Comparison of ENCODE assay signal across 10 mouse cellular contexts in the genomic region with DNA sequence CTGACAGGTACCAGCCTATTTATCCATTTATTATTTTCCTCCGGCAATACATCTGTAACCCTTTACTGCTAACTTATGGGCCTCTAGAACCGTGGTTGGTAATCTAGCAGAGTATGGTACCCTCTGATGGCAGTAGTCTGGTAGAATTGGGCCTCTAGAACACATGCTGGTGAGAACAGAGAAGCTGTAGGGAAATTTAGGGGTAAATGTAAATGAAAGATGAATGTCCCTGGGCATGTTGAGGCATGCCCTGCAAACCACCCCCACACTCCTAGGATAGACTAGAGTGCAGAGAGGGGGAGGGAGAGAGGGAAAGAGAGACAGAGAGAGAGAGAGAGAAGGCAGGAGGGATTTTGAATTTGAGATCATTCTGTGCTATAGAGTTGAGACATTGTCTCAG. TPM values are rescaled to one million over a fixed set of nuclear protein-coding genes. Genes with fewer than 3 reads are reported as not detected.
A peak's percentile ranks its signal among the peaks of the same experiment; 100 is the strongest.
DNase-seq lines count a peak whose midpoint lies in the region; ATAC-seq lines count a peak whose summit lies in the region.
"Had no signal": no experiment of that assay in that cellular context is flagged by ENCODE, and none has a peak within 500 bp of the region (broad histone marks: within the 10 kb centered on the region; RNA-seq: fewer than 3 reads in every experiment).

No protein-coding gene starts in this region.

- H3K9me3 ChIP-seq in kidney, embryonic 14.5 days (ENCODE audit: control insufficient read depth, low read length): no peaks in the 10 kb centered on the region
- H3K9me3 ChIP-seq in hindbrain, embryonic 16.5 days (ENCODE audit: control insufficient read depth, low read length): no peaks in the 10 kb centered on the region
- H3K9me3 ChIP-seq in midbrain, embryonic 15.5 days: no peaks in the 10 kb centered on the region

- 38% methylated on average over 2 of the region's 2 CpGs for WGBS in kidney, embryonic 14.5 days
- WGBS in hindbrain, embryonic 16.5 days: 39% methylated on average over 2 of the region's 2 CpGs
- 45% methylated on average over 2 of the region's 2 CpGs for WGBS in midbrain, embryonic 15.5 days

- H3K27me3 ChIP-seq in kidney, embryonic 14.5 days (ENCODE audit: control insufficient read depth, insufficient read depth, low read length): no peaks in the 10 kb centered on the region
- no peaks in the 10 kb centered on the region for H3K27me3 ChIP-seq in hindbrain, embryonic 16.5 days (replicated peaks; ENCODE audit: control insufficient read depth, insufficient read depth, low read length)
- no peaks in the 10 kb centered on the region for H3K27me3 ChIP-seq in midbrain, embryonic 15.5 days (replicated peaks)
- H3K27me3 ChIP-seq: Patski had no signal

- DNase-seq in kidney, adult 18-20 months: no peak
- DNase-seq in ZHBTc4 (ENCODE audit: low read depth, low spot score): peak; percentile 64
- no peak for DNase-seq in left cerebral cortex, adult 18-20 months (ENCODE audit: low spot score in 2 of 2)
- DNase-seq in layer of hippocampus, postnatal 10 days (ENCODE audit: low spot score in 2 of 2): no peak
- no peak for DNase-seq in thymus, postnatal 0 days (ENCODE audit: low spot score)

- peak overlapping the region; percentile 68 for H3K4me2 ChIP-seq in kidney, embryonic 14.5 days (replicated peaks; ENCODE audit: low read depth, low read length)
- peak overlapping the region; percentile 68 for H3K4me2 ChIP-seq in hindbrain, embryonic 16.5 days (ENCODE audit: low read length)
- H3K4me2 ChIP-seq in midbrain, embryonic 15.5 days: peak overlapping the region; percentile 63; the same call in 1 of the 2 replicates

- ATAC-seq in kidney, embryonic 14.5 days (ENCODE audit: low FRiP score, low TSS enrichment): no peak
- ATAC-seq in hindbrain, embryonic 16.5 days: no peak
- ATAC-seq in midbrain, embryonic 15.5 days (replicated peaks): no peak

- peaks cover 7% of the 10 kb centered on the region; the same call in 1 of the 2 replicates for H3K4me1 ChIP-seq in kidney, embryonic 14.5 days (ENCODE audit: control insufficient read depth, insufficient read depth, low read length)
- H3K4me1 ChIP-seq in hindbrain, embryonic 16.5 days (ENCODE audit: control insufficient read depth, insufficient read depth, low read depth, low read length): peaks cover 10% of the 10 kb centered on the region; the same call in 1 of the 2 replicates
- peaks cover 23% of the 10 kb centered on the region for H3K4me1 ChIP-seq in midbrain, embryonic 15.5 days

- H3K27ac ChIP-seq in kidney, embryonic 14.5 days (ENCODE audit: low read depth, low read length): no peak overlapping the region
- no peak overlapping the region for H3K27ac ChIP-seq in hindbrain, embryonic 16.5 days (ENCODE audit: low read depth, low read length)
- H3K27ac ChIP-seq in midbrain, embryonic 15.5 days: no peak overlapping the region

- peaks cover 14% of the 10 kb centered on the region; the same call in 1 of the 2 replicates for H3K36me3 ChIP-seq in kidney, embryonic 14.5 days (ENCODE audit: control insufficient read depth, insufficient read depth, low read length)
- no peaks in the 10 kb centered on the region for H3K36me3 ChIP-seq in hindbrain, embryonic 16.5 days (ENCODE audit: control insufficient read depth, insufficient read depth, low read length)
- no peaks in the 10 kb centered on the region for H3K36me3 ChIP-seq in midbrain, embryonic 15.5 days (replicated peaks)

- H3K4me3 ChIP-seq in kidney, embryonic 14.5 days (ENCODE audit: low read length): peak overlapping the region; percentile 65
- peak overlapping the region; percentile 73 for H3K4me3 ChIP-seq in hindbrain, embryonic 16.5 days (ENCODE audit: low read length)
- H3K4me3 ChIP-seq in midbrain, embryonic 15.5 days: peak overlapping the region; percentile 83; the same call in 1 of the 2 replicates

- H3K9ac ChIP-seq in kidney, embryonic 14.5 days (ENCODE audit: low read depth, low read length): peak overlapping the region; percentile 58
- H3K9ac ChIP-seq in hindbrain, embryonic 16.5 days (ENCODE audit: low read depth, low read length): no peak overlapping the region; the same call in 1 of the 2 replicates
- no peak overlapping the region for H3K9ac ChIP-seq in midbrain, embryonic 15.5 days

RNA-seq across cellular contexts. Expression of a gene that starts 0.8 kb away (rescaled TPM):
- 48.9 and 51.4 TPM in 2 replicates for polyA plus RNA-seq in kidney, embryonic 14.5 days (2014; fragmentation: Nextera tagmentation; extraction: Ambion mirVana)
- polyA plus RNA-seq in hindbrain, embryonic 16.5 days (2015; fragmentation: Nextera tagmentation; extraction: Ambion mirVana): 10.8 and 11.1 TPM in 2 replicates
- 7.7 and 8.8 TPM in 2 replicates for polyA plus RNA-seq in midbrain, embryonic 15.5 days (2015; fragmentation: Nextera tagmentation; extraction: Ambion mirVana)
- 10 to 100 TPM; 17.8 to 18.1 TPM for total RNA-seq in left cerebral cortex, adult 18-20 months (2021)
- 10 to 100 TPM; 12.5 to 12.8 TPM for total RNA-seq in layer of hippocampus, postnatal 10 days (2021)
- 16.7 and 17.1 TPM in 2 replicates for polyA plus RNA-seq in thymus, postnatal 0 days (2015; fragmentation: Nextera tagmentation; extraction: Ambion mirVana)

RNA-seq across cellular contexts. Expression of a gene that starts 19.7 kb away (rescaled TPM):
- polyA plus RNA-seq in kidney, embryonic 14.5 days (2014; fragmentation: Nextera tagmentation; extraction: Ambion mirVana): not detected in 2 replicates
- polyA plus RNA-seq in hindbrain, embryonic 16.5 days (2015; fragmentation: Nextera tagmentation; extraction: Ambion mirVana): 0.11 TPM in 1 of 2 replicates, not detected in the other
- not detected in 2 replicates for polyA plus RNA-seq in midbrain, embryonic 15.5 days (2015; fragmentation: Nextera tagmentation; extraction: Ambion mirVana)
- under 1 TPM; 0.26 to 0.49 TPM for total RNA-seq in left cerebral cortex, adult 18-20 months (2021)
- total RNA-seq in layer of hippocampus, postnatal 10 days (2021): under 1 TPM in 1 of 2 experiments, not detected in 1; 0.36 TPM
- polyA plus RNA-seq in thymus, postnatal 0 days (2015; fragmentation: Nextera tagmentation; extraction: Ambion mirVana): 0.23 and 0.29 TPM in 2 replicates
- total RNA-seq: left cerebral cortex, adult 8-10 months had no signal
- polyA plus RNA-seq: Patski had no signal

RNA-seq across cellular contexts. Expression of a gene that starts 30.9 kb away (rescaled TPM):
- 22.1 and 27.9 TPM in 2 replicates for polyA plus RNA-seq in kidney, embryonic 14.5 days (2014; fragmentation: Nextera tagmentation; extraction: Ambion mirVana)
- 34.5 and 34.7 TPM in 2 replicates for polyA plus RNA-seq in hindbrain, embryonic 16.5 days (2015; fragmentation: Nextera tagmentation; extraction: Ambion mirVana)
- polyA plus RNA-seq in midbrain, embryonic 15.5 days (2015; fragmentation: Nextera tagmentation; extraction: Ambion mirVana): 38.5 and 43.3 TPM in 2 replicates
- 100 to 1,000 TPM; 148 to 155 TPM for total RNA-seq in left cerebral cortex, adult 18-20 months (2021)
- 100 to 1,000 TPM; 177 to 179 TPM for total RNA-seq in layer of hippocampus, postnatal 10 days (2021)
- 2.2 and 3.4 TPM in 2 replicates for polyA plus RNA-seq in thymus, postnatal 0 days (2015; fragmentation: Nextera tagmentation; extraction: Ambion mirVana)
